Mouse (Mus musculus) brain, embryonic 14.5 days (tissue): ENCODE data around the gene Tenm4.

Source experiments
- CTCF ChIP-seq: fragments of 200-500 bp; IDR thresholded peaks from 2 replicates; pipeline ENCODE4 v1.5.1; 2012; ENCODE audit warnings: inconsistent platforms, mild to moderate bottlenecking, moderate library complexity, borderline replicate concordance; ENCODE audit not compliant: insufficient read depth, insufficient read length; ENCODE audit errors: extremely low read depth
- POLR2A ChIP-seq: fragments of 200-500 bp; IDR thresholded peaks from 2 replicates; pipeline ENCODE4 v1.6.1; 2012; ENCODE audit warnings: mild to moderate bottlenecking, inconsistent platforms, borderline replicate concordance; ENCODE audit not compliant: poor library complexity, insufficient read depth, insufficient read length, severe bottlenecking; ENCODE audit errors: extremely low read depth

DNA sequence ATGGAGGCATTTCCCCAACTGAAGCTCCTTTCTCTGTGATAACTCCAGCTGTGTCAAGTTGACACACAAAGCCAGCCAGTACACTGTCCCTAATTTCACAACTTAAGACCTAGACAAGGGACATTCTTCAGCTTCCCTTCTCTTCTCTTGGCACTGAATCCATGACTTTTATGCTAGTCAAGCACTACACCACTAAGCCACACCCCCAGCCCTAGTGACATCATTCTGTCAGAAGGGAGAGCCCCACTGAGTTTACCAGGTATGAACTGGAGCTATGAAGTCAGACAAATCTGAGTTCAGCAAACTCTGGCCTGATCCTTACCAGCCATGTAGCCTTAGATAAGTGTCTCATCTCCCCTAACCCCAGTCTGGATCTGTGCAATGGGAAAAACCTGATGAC is 6.9 kb upstream of the Tenm4 start:
- TF ChIP-seq POLR2A, result no peak
- TF ChIP-seq CTCF, result no peak
